Mouse (Mus musculus): ENCODE results near the gene Pip5kl1. TPM values are rescaled to one million over a fixed set of nuclear protein-coding genes. Genes with fewer than 3 reads are reported as not detected.
A peak's percentile ranks its signal among the peaks of the same experiment; 100 is the strongest.

The Pip5kl1 gene
- total RNA-seq, 2 experiments from 2014 or later: 4.0 to 4.1 TPM

DNA sequence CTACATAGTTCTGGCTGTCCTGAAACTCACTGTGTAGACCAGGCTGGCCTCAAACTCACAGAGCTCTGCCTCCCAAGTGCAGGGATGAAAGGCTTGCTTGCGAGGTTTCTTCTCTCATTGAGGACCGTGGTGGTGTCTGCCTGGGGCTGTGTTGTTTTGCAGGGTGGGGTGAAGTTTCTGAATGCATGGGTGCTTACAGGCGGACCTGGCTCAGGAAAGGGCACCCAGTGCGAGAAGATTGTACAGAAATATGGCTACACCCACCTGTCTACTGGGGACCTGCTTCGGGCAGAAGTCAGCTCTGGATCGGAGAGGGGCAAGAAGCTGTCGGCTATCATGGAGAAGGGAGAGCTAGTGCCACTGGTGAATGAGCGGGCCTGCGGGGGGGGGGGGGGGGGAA lies 55.4 kb downstream of the Pip5kl1 start:
- DNase-seq (ENCODE audit: extremely low spot score in 1 of 2, low spot score in 1 of 2): no peak

DNA sequence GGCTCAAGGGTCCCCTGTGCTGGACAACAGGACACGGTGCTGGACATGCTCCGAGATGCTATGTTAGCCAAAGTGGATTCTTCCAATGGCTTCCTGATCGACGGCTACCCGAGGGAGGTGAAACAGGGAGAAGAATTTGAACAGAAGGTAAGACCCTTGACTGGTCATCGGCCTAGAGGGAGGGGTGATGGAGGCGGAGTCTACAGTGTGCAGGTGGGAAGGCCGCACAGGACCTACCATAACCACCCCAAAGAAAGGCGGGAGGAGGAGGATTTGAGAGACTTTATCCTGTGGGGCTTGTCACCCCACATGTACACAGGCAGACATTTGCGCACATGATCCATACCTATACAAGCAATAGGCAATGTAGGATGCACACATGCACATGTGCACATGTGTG lies 56.4 kb downstream of the Pip5kl1 start:
- no peak for DNase-seq (ENCODE audit: extremely low spot score in 1 of 2, low spot score in 1 of 2)

DNA sequence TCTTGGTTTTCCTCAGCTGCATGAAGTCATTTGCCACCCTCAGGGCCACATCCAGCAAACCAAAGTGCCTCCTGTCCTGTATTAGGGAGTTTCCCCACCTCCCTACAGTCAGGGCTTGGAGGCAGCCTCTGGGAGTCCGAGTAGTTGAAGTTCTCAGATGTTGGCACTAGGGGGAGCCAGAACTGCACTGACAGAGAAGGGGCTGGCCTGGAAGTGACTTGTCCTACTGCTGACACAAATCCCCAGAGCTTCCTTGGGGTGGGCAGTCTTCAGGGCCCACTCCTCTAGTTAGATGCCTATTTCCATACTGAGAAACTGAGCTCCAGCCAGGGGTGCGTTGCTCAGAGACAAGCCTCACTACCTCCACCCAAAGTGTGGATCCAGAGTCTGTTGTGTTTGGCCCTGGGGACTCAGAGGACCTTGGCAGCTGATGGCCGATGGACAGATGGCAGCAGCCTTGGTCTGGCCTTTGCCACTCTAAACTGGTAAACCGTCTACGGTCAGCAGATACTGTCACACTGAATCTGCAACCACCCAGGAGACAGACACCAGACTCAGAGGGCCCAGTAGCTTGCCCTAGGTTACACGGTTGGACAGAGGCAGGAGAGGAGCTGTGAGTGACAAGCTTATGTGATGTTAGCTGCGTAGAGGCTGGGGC lies 57.3 kb downstream of the Pip5kl1 start:
- peak; percentile 59 to 80 for DNase-seq (ENCODE audit: extremely low spot score in 1 of 2, low spot score in 1 of 2)

Other genes with a start within 250 kb of the Pip5kl1 start
- 10 to 100 TPM; 56.1 to 85.3 TPM for gene Ciz1, start 222.5 kb upstream of the Pip5kl1 start, total RNA-seq (2021)
- 1,000 to 10,000 TPM; 1,309 to 1,323 TPM for gene Dnm1, start 221.5 kb upstream of the Pip5kl1 start, total RNA-seq (2021)
- gene 1110008P14Rik, start 192.9 kb upstream of the Pip5kl1 start, total RNA-seq (2021): 100 to 1,000 TPM; 194 to 197 TPM
- gene Lcn2, start 186.5 kb upstream of the Pip5kl1 start, total RNA-seq (2021): under 1 TPM; 0.56 to 0.81 TPM
- gene Ptges2, start 178.9 kb upstream of the Pip5kl1 start, total RNA-seq (2021): 10 to 100 TPM; 40.1 to 41.9 TPM
- gene Naif1, start 124.3 kb upstream of the Pip5kl1 start, total RNA-seq (2021): 1 to 10 TPM; 4.1 to 4.2 TPM
- gene Slc25a25, start 123.4 kb upstream of the Pip5kl1 start, total RNA-seq (2021): 10 to 100 TPM; 53.5 to 55.2 TPM
- gene Fam102a, start 39.5 kb upstream of the Pip5kl1 start, total RNA-seq (2021): 10 to 100 TPM; 70.2 to 75.2 TPM
- 10 to 100 TPM; 74.0 to 80.4 TPM for gene Dpm2, start 3.9 kb upstream of the Pip5kl1 start, total RNA-seq (2021)
- under 1 TPM in 1 of 2 experiments, not detected in 1; 0.33 TPM for gene 9430097D07Rik, start 887 bp downstream of the Pip5kl1 start, total RNA-seq (2021)
- gene St6galnac4, start 12.3 kb downstream of the Pip5kl1 start, total RNA-seq (2021): 10 to 100 TPM; 41.4 to 48.8 TPM
- gene St6galnac6, start 24.9 kb downstream of the Pip5kl1 start, total RNA-seq (2021): 100 to 1,000 TPM; 105 to 124 TPM
- gene Ak1, start 47.0 kb downstream of the Pip5kl1 start, total RNA-seq (2021): 100 to 1,000 TPM; 127 to 140 TPM
- 10 to 100 TPM; 17.4 to 24.2 TPM for gene Eng, start 71.8 kb downstream of the Pip5kl1 start, total RNA-seq (2021)
- gene Fpgs, start 129.3 kb downstream of the Pip5kl1 start, total RNA-seq (2021): 10 to 100 TPM in 1 of 2 experiments, 1 to 10 TPM in 1; 8.4 to 10.7 TPM
- gene Cdk9, start 138.3 kb downstream of the Pip5kl1 start, total RNA-seq (2021): 100 to 1,000 TPM in 1 of 2 experiments, 10 to 100 TPM in 1; 96.0 to 106 TPM
- gene Sh2d3c, start 146.3 kb downstream of the Pip5kl1 start, total RNA-seq (2021): 10 to 100 TPM; 22.8 to 23.9 TPM
- gene 6330409D20Rik, start 166.2 kb downstream of the Pip5kl1 start, total RNA-seq (2021): 1 to 10 TPM; 1.1 to 1.3 TPM
- gene Tor2a, start 182.4 kb downstream of the Pip5kl1 start, total RNA-seq (2021): 10 to 100 TPM; 32.2 to 33.3 TPM
- gene Ttc16, start 200.8 kb downstream of the Pip5kl1 start, total RNA-seq (2021): under 1 TPM; 0.54 to 0.59 TPM
- gene Ptrh1, start 201.0 kb downstream of the Pip5kl1 start, total RNA-seq (2021): 1 to 10 TPM; 5.9 to 7.9 TPM
- 1 to 10 TPM in 1 of 2 experiments, under 1 TPM in 1; 0.49 to 1.3 TPM for gene Cfap157, start 209.6 kb downstream of the Pip5kl1 start, total RNA-seq (2021)